Mouse (Mus musculus): ENCODE measurements around the gene Fam151b. TPM values are rescaled to one million over a fixed set of nuclear protein-coding genes. Genes with fewer than 3 reads are reported as not detected.

The Fam151b gene
- polyA plus RNA-seq, 1 experiment from 2014 or later = 0.39 TPM

GRCm38 (mm10) chr13:92425758-92426264, 58.0 kb downstream of the Fam151b start, which contains the start of gene Ankrd34b:
Ankrd34b (plus strand) TSS chr13:92425896.
- no peak for TF ChIP-seq EP300 (IDR thresholded peaks at IDR 0.05)
- TF ChIP-seq CTCF (IDR thresholded peaks at IDR 0.05) = no peak
- Histone ChIP-seq H3K4me3 (ENCODE audit: low read depth, low read length) (peak within 1 kb of the TSS; percentile 49), H3K4me1 (ENCODE audit: insufficient read depth, low read depth, low read length) (0 out of 2 replicates have a peak, but pooled peaks cover 5% of the 10 kb centered on the region), H3K4me2 (replicated peaks; ENCODE audit: low read depth, low read length) (peak within 1 kb of the TSS; percentile 95), H3K27me3 (replicated peaks; ENCODE audit: insufficient read depth, low read length) (peaks cover 21% of the 10 kb centered on the region), H3K9ac (replicated peaks; ENCODE audit: low read depth) (no peak within 1 kb of the TSS), H3K27ac (ENCODE audit: low read length) (no peak within 1 kb of the TSS), H3K9me3 (ENCODE audit: low read length) (no peaks in the 10 kb centered on the region), H3K36me3 (ENCODE audit: insufficient read depth, low read length) (no peaks in the 10 kb centered on the region)
- DNase-seq (ENCODE audit: low spot score) = peak; percentile 37
- under 1% methylated on average over 37 of the region's 54 CpGs for WGBS
- peak; percentile 80 for ATAC-seq

DNA sequence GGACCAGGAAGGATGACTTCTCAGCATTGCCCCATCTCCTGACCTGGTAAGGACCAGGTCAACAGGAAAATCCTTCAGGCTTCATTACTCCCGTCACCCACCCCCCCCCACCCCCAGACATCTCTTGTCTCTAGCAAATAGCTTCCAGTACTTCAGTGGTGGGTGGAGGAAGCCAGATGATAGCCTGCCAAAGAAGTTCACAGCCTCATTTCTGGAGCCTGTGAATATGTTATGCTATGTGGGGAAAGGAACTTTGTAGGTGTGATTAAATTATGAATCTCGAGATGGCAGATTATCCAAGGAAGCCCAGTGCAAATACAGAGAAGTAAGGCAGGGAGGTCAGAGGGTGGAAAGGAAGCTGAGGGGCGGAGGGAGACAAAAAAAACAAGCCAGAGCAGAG, 60.1 kb downstream of the Fam151b start:
- Histone ChIP-seq H3K36me3 (ENCODE audit: insufficient read depth, low read length) (no peaks in the 10 kb centered on the region), H3K9me3 (ENCODE audit: low read length) (no peaks in the 10 kb centered on the region), H3K4me3 (ENCODE audit: low read depth, low read length) (no peak overlapping the region), H3K27ac (ENCODE audit: low read length) (no peak overlapping the region), H3K27me3 (replicated peaks; ENCODE audit: insufficient read depth, low read length) (peaks cover 21% of the 10 kb centered on the region), H3K4me1 (ENCODE audit: insufficient read depth, low read depth, low read length) (0 out of 2 replicates have a peak, but pooled peaks cover 5% of the 10 kb centered on the region), H3K4me2 (replicated peaks; ENCODE audit: low read depth, low read length) (no peak overlapping the region), H3K9ac (replicated peaks; ENCODE audit: low read depth) (no peak overlapping the region)
- ATAC-seq (no peak), DNase-seq (ENCODE audit: low spot score) (no peak)
- TF ChIP-seq CTCF (IDR thresholded peaks at IDR 0.05) (no peak), EP300 (IDR thresholded peaks at IDR 0.05) (no peak)
- WGBS = 44% methylated on average over 3 of the region's 3 CpGs

DNA sequence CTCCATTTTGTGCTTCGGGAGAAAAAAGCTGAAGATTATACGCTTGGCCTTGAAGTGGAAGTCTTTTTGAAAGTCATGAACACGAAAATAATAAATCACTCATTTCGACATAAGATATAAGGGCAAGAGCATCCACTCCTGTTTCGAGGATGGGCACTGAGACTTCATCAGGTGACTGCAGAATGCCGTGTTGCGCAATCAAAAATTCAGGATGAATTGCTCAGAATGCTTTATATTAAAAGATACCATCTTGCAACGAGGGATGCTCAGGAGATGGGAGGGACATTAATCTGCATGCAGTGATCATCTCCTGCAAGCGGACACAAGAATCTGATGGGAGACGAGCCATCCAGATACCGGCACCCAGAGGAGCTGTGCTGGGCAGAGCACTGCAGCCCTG, 64.2 kb downstream of the Fam151b start:
- no peak overlapping the region for H3K4me2 ChIP-seq (replicated peaks; ENCODE audit: low read depth, low read length)
- H3K27ac ChIP-seq (ENCODE audit: low read length) = no peak overlapping the region
- H3K4me1 ChIP-seq (ENCODE audit: insufficient read depth, low read depth, low read length) = no peaks in the 10 kb centered on the region
- 0 out of 2 replicates have a peak, but pooled peaks cover 3% of the 10 kb centered on the region for H3K27me3 ChIP-seq (replicated peaks; ENCODE audit: insufficient read depth, low read length)
- WGBS = 76% methylated on average over 11 of the region's 11 CpGs
- H3K36me3 ChIP-seq (ENCODE audit: insufficient read depth, low read length) = no peaks in the 10 kb centered on the region
- TF ChIP-seq CTCF (IDR thresholded peaks at IDR 0.05) (no peak), EP300 (IDR thresholded peaks at IDR 0.05) (no peak)
- no peak for ATAC-seq
- no peaks in the 10 kb centered on the region for H3K9me3 ChIP-seq (ENCODE audit: low read length)
- H3K9ac ChIP-seq (replicated peaks; ENCODE audit: low read depth) = no peak overlapping the region
- no peak for DNase-seq (ENCODE audit: low spot score)
- no peak overlapping the region for H3K4me3 ChIP-seq (ENCODE audit: low read depth, low read length)

DNA sequence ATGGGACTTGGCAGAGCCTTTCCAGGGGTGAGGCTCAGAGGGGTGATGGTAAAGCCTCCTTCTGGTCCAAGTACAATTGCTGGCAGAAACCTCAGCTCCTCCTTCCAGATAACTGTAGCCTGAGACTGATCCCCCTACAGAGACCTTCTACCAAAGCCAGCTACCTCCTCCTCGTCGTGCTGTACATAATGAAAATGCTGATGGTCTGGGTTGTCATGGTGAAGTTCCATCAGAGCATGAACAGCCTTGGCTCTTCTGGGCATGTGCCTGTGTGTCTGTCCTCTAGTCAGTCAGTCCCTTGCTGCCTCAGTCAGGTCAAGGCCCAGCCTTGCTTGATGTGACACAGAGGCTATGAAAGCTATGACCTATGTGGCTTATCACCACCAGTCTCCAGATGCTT, 73.3 kb downstream of the Fam151b start:
- Histone ChIP-seq H3K9me3 (ENCODE audit: low read length) (no peaks in the 10 kb centered on the region), H3K36me3 (ENCODE audit: insufficient read depth, low read length) (no peaks in the 10 kb centered on the region), H3K27ac (ENCODE audit: low read length) (no peak overlapping the region), H3K27me3 (replicated peaks; ENCODE audit: insufficient read depth, low read length) (no peaks in the 10 kb centered on the region), H3K9ac (replicated peaks; ENCODE audit: low read depth) (no peak overlapping the region), H3K4me3 (ENCODE audit: low read depth, low read length) (no peak overlapping the region), H3K4me1 (ENCODE audit: insufficient read depth, low read depth, low read length) (no peaks in the 10 kb centered on the region), H3K4me2 (replicated peaks; ENCODE audit: low read depth, low read length) (no peak overlapping the region)
- no peak for TF ChIP-seq EP300 (IDR thresholded peaks at IDR 0.05)
- no peak for TF ChIP-seq CTCF (IDR thresholded peaks at IDR 0.05)
- 80% methylated on average over 2 of the region's 2 CpGs for WGBS
- ATAC-seq (no peak), DNase-seq (ENCODE audit: low spot score) (no peak)

- Histone ChIP-seq H3K27me3 (replicated peaks; ENCODE audit: insufficient read depth, low read length) (no peaks in the 10 kb centered on the region), H3K4me2 (replicated peaks; ENCODE audit: low read depth, low read length) (no peak overlapping the region), H3K4me1 (ENCODE audit: insufficient read depth, low read depth, low read length) (no peaks in the 10 kb centered on the region), H3K4me3 (ENCODE audit: low read depth, low read length) (no peak overlapping the region), H3K27ac (ENCODE audit: low read length) (no peak overlapping the region), H3K9me3 (ENCODE audit: low read length) (no peaks in the 10 kb centered on the region), H3K9ac (replicated peaks; ENCODE audit: low read depth) (no peak overlapping the region), H3K36me3 (ENCODE audit: insufficient read depth, low read length) (no peaks in the 10 kb centered on the region)
- TF ChIP-seq EP300 (IDR thresholded peaks at IDR 0.05) = no peak
- TF ChIP-seq CTCF (IDR thresholded peaks at IDR 0.05) = no peak
- ATAC-seq (no peak), DNase-seq (ENCODE audit: low spot score) (no peak)
- WGBS = 64% methylated on average over 3 of the region's 3 CpGs
Observed at GRCm38 (mm10) chr13:92403496-92403895, 80.3 kb downstream of the Fam151b start.

DNA sequence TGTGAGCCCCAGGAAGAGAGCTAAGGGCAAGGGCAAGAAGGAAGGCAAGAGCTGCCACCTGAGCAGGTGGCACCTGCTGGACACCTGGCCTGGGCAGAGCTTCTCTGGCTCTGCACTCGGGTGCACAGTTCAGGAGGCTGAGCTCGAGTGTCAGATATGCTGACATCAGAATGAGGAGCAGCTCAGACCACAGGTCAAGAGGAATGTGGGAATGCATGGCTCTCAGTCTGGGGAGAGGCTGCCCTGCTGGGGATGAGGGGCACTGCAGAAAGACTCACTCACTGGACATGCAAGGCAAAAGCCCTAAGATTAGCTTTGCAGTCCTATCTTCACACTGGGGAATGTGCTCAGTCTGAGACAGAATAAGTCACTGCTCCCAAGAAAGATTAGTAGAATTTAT, 81.8 kb downstream of the Fam151b start:
- H3K27me3 ChIP-seq (replicated peaks; ENCODE audit: insufficient read depth, low read length) = no peaks in the 10 kb centered on the region
- H3K27ac ChIP-seq (ENCODE audit: low read length) = no peak overlapping the region
- no peak overlapping the region for H3K4me2 ChIP-seq (replicated peaks; ENCODE audit: low read depth, low read length)
- H3K4me1 ChIP-seq (ENCODE audit: insufficient read depth, low read depth, low read length) = no peaks in the 10 kb centered on the region
- H3K36me3 ChIP-seq (ENCODE audit: insufficient read depth, low read length) = no peaks in the 10 kb centered on the region
- ATAC-seq = peak; percentile 75
- peak; percentile 14 for DNase-seq (ENCODE audit: low spot score)
- no peak overlapping the region for H3K9ac ChIP-seq (replicated peaks; ENCODE audit: low read depth)
- H3K9me3 ChIP-seq (ENCODE audit: low read length) = no peaks in the 10 kb centered on the region
- H3K4me3 ChIP-seq (ENCODE audit: low read depth, low read length) = no peak overlapping the region
- WGBS = 26% methylated on average over 2 of the region's 2 CpGs
- TF ChIP-seq CTCF (IDR thresholded peaks at IDR 0.05) = peak; percentile 43
- no peak for TF ChIP-seq EP300 (IDR thresholded peaks at IDR 0.05)

Other genes starting within 250 kb of the Fam151b start
- gene Gm20379, start 178.0 kb downstream of the Fam151b start, polyA plus RNA-seq (2015; fragmentation: Nextera tagmentation; extraction: Ambion mirVana) = 0.25 and 0.79 TPM in 2 replicates
- 2.7 and 3.6 TPM in 2 replicates for gene Dhfr, start 129.3 kb downstream of the Fam151b start, polyA plus RNA-seq (2015; fragmentation: Nextera tagmentation; extraction: Ambion mirVana)
- 11.0 and 11.5 TPM in 2 replicates for gene Msh3, start 129.0 kb downstream of the Fam151b start, polyA plus RNA-seq (2015; fragmentation: Nextera tagmentation; extraction: Ambion mirVana)
- 0.18 and 0.24 TPM in 2 replicates for gene Ankrd34b, start 58.1 kb downstream of the Fam151b start, polyA plus RNA-seq (2015; fragmentation: Nextera tagmentation; extraction: Ambion mirVana)
- gene Zfyve16, start 46.9 kb upstream of the Fam151b start, polyA plus RNA-seq (2015; fragmentation: Nextera tagmentation; extraction: Ambion mirVana) = 6.8 and 8.4 TPM in 2 replicates
- gene Spz1, start 92.2 kb upstream of the Fam151b start, polyA plus RNA-seq (2015; fragmentation: Nextera tagmentation; extraction: Ambion mirVana) = not detected in 2 replicates
- 21.4 and 22.0 TPM in 2 replicates for gene Serinc5, start 127.1 kb upstream of the Fam151b start, polyA plus RNA-seq (2015; fragmentation: Nextera tagmentation; extraction: Ambion mirVana)

Measured in lung, postnatal 0 days (tissue).